Mouse (Mus musculus): ENCODE data around the gene Zfp735. TPM values are rescaled to one million over a fixed set of nuclear protein-coding genes. Genes with fewer than 3 reads are reported as not detected.

Gene Zfp735
- not detected for total RNA-seq (2021)

- DNase-seq, result no peak
Observed at GRCm38 (mm10) chr11:73688478-73688877, at the start of gene Zfp735. Gene Zfp735, plus strand, starts transcription at chr11:73688778.

- DNase-seq, result no peak
Observed at GRCm38 (mm10) chr11:73759115-73759514, 70.5 kb downstream of the Zfp735 start.

Other genes starting within 250 kb of the Zfp735 start
- not detected for gene Olfr380, start 231.3 kb upstream of the Zfp735 start, total RNA-seq (2021)
- not detected for gene Olfr381, start 197.2 kb upstream of the Zfp735 start, total RNA-seq (2021)
- gene Olfr382, start 171.6 kb upstream of the Zfp735 start, total RNA-seq (2021), result not detected
- not detected for gene Olfr385, start 95.8 kb upstream of the Zfp735 start, total RNA-seq (2021)
- gene Olfr384, start 90.2 kb upstream of the Zfp735 start, total RNA-seq (2021), result not detected
- not detected for gene Olfr389, start 91.9 kb downstream of the Zfp735 start, total RNA-seq (2021)
- not detected for gene Olfr390, start 94.2 kb downstream of the Zfp735 start, total RNA-seq (2021)
- not detected for gene Olfr391-ps, start 114.3 kb downstream of the Zfp735 start, total RNA-seq (2021)
- gene Olfr392, start 128.3 kb downstream of the Zfp735 start, total RNA-seq (2021), result not detected
- gene Olfr393, start 162.7 kb downstream of the Zfp735 start, total RNA-seq (2021), result not detected
- gene Olfr394, start 202.0 kb downstream of the Zfp735 start, total RNA-seq (2021), result not detected
- gene Olfr395, start 220.5 kb downstream of the Zfp735 start, total RNA-seq (2021), result not detected
- not detected for gene Olfr23, start 247.9 kb downstream of the Zfp735 start, total RNA-seq (2021)